ENCODE assay signal across 8 mouse cellular contexts in genomic region chr16:33251194-33252051, GRCm38 (mm10). TPM values are rescaled to one million over a fixed set of nuclear protein-coding genes. Genes with fewer than 3 reads are reported as not detected.
A peak's percentile ranks its signal among the peaks of the same experiment; 100 is the strongest.
DNase-seq lines count a peak whose midpoint lies in the region; ATAC-seq and TF ChIP-seq lines count a peak whose summit lies in the region.

Snx4 (plus strand) TSS chr16:33251442.

- peak; percentile 97 for ATAC-seq in forebrain, embryonic 13.5 days
- ATAC-seq in liver, postnatal 0 days, result peak; percentile 97
- peak; percentile 95 for ATAC-seq in neural tube, embryonic 14.5 days (ENCODE audit: low read depth)

- 0 out of 2 replicates have a peak, but pooled peaks cover 6% of the 10 kb centered on the region for H3K36me3 ChIP-seq in E14TG2a.4 (ENCODE audit: insufficient read depth, low read length)
- no peaks in the 10 kb centered on the region; the same call in 1 of the 2 replicates for H3K36me3 ChIP-seq in forebrain, embryonic 13.5 days (ENCODE audit: poor library complexity, severe bottlenecking)
- H3K36me3 ChIP-seq in liver, postnatal 0 days (replicated peaks; ENCODE audit: insufficient read depth, low read length), result no peaks in the 10 kb centered on the region
- no peaks in the 10 kb centered on the region for H3K36me3 ChIP-seq in neural tube, embryonic 14.5 days (ENCODE audit: control insufficient read depth, insufficient read depth, low read length)

- no peak for TF ChIP-seq EP300 in liver, postnatal 0 days (IDR thresholded peaks at IDR 0.05; ENCODE audit: low read depth)

- intact Hi-C loops in heart, postnatal 10 days (cut with DNase I), result no loop called here

- H3K4me1 ChIP-seq in E14TG2a.4 (replicated peaks; ENCODE audit: low read depth, low read length), result peaks cover 48% of the 10 kb centered on the region
- H3K4me1 ChIP-seq in forebrain, embryonic 13.5 days, result peaks cover 18% of the 10 kb centered on the region
- peaks cover 13% of the 10 kb centered on the region; the same call in 1 of the 2 replicates for H3K4me1 ChIP-seq in liver, postnatal 0 days (ENCODE audit: insufficient read depth)
- H3K4me1 ChIP-seq in neural tube, embryonic 14.5 days (ENCODE audit: control insufficient read depth, insufficient read depth, low read length), result peaks cover 11% of the 10 kb centered on the region

- no peaks in the 10 kb centered on the region for H3K27me3 ChIP-seq in E14TG2a.4 (ENCODE audit: insufficient read depth, low read length)
- H3K27me3 ChIP-seq in forebrain, embryonic 13.5 days, result no peaks in the 10 kb centered on the region
- no peaks in the 10 kb centered on the region for H3K27me3 ChIP-seq in liver, postnatal 0 days (ENCODE audit: insufficient read depth, low read length)
- H3K27me3 ChIP-seq in neural tube, embryonic 14.5 days (ENCODE audit: control insufficient read depth, insufficient read depth, low read length), result no peaks in the 10 kb centered on the region

- peak within 1 kb of the TSS; percentile 97 for H3K4me3 ChIP-seq in E14TG2a.4 (replicated peaks; ENCODE audit: low read length)
- H3K4me3 ChIP-seq in forebrain, embryonic 13.5 days, result peak within 1 kb of the TSS; percentile 97
- peak within 1 kb of the TSS; percentile 96 for H3K4me3 ChIP-seq in liver, postnatal 0 days (ENCODE audit: low read depth, low read length)
- peak within 1 kb of the TSS; percentile 93 for H3K4me3 ChIP-seq in neural tube, embryonic 14.5 days (ENCODE audit: low read depth, low read length)

- peak within 1 kb of the TSS; percentile 76 for H3K4me2 ChIP-seq in forebrain, embryonic 13.5 days
- peak within 1 kb of the TSS; percentile 89 for H3K4me2 ChIP-seq in liver, postnatal 0 days (ENCODE audit: low read depth, low read length)
- H3K4me2 ChIP-seq in neural tube, embryonic 14.5 days (ENCODE audit: low read depth, low read length), result peak within 1 kb of the TSS; percentile 62

- H3K27ac ChIP-seq in forebrain, embryonic 13.5 days, result peak within 1 kb of the TSS; percentile 59
- H3K27ac ChIP-seq in liver, postnatal 0 days (ENCODE audit: low read depth), result peak within 1 kb of the TSS; percentile 90
- H3K27ac ChIP-seq in neural tube, embryonic 14.5 days (ENCODE audit: low read depth, low read length), result peak within 1 kb of the TSS; percentile 82

- DNase-seq in c-Kit-positive CD71-positive TER-119-positive erythroid progenitor cells, embryonic 14.5 days (ENCODE audit: low spot score), result peak; percentile 86
- peak; percentile 95 to 97 for DNase-seq in heart, postnatal 10 days
- DNase-seq in large intestine, adult 2 months (ENCODE audit: low read depth, low spot score), result peak; percentile 66
- peak; percentile 95 for DNase-seq in liver, postnatal 0 days
- DNase-seq in testis, postnatal 10 days (ENCODE audit: low spot score), result peak; percentile 98

- no peaks in the 10 kb centered on the region for H3K9me3 ChIP-seq in E14TG2a.4 (ENCODE audit: low read length)
- no peaks in the 10 kb centered on the region for H3K9me3 ChIP-seq in forebrain, embryonic 13.5 days (replicated peaks)
- H3K9me3 ChIP-seq in liver, postnatal 0 days (ENCODE audit: low read length), result no peaks in the 10 kb centered on the region
- no peaks in the 10 kb centered on the region for H3K9me3 ChIP-seq in neural tube, embryonic 14.5 days (ENCODE audit: control insufficient read depth, low read length)

- under 1% methylated on average over 66 of the region's 72 CpGs for WGBS in forebrain, embryonic 13.5 days
- under 1% methylated on average over 72 of the region's 72 CpGs for WGBS in large intestine, adult 2 months
- 2% methylated on average over 68 of the region's 72 CpGs for WGBS in liver, postnatal 0 days (ENCODE audit: insufficient replicate concordance)
- under 1% methylated on average over 69 of the region's 72 CpGs for WGBS in neural tube, embryonic 14.5 days

- H3K9ac ChIP-seq in forebrain, embryonic 13.5 days, result peak within 1 kb of the TSS; percentile 95
- peak within 1 kb of the TSS; percentile 96 for H3K9ac ChIP-seq in liver, postnatal 0 days (replicated peaks)
- H3K9ac ChIP-seq in neural tube, embryonic 14.5 days (replicated peaks; ENCODE audit: low read depth, low read length), result peak within 1 kb of the TSS; percentile 95

- no peak for TF ChIP-seq CTCF in E14TG2a.4 (conservative IDR thresholded peaks at IDR 0.05; ENCODE audit: low read length)
- TF ChIP-seq CTCF in liver, postnatal 0 days (IDR thresholded peaks at IDR 0.05; ENCODE audit: low read depth), result no peak

RNA-seq across cellular contexts. Expression of gene Snx4, which starts in this region (rescaled TPM):
- polyA plus RNA-seq in forebrain, embryonic 13.5 days (2015; fragmentation: Nextera tagmentation; extraction: Ambion mirVana), result 67.7 and 73.8 TPM in 2 replicates
- 10 to 100 TPM; 48.7 to 49.1 TPM for total RNA-seq in heart, postnatal 10 days (2021)
- 14.5 and 15.2 TPM in 2 replicates for polyA plus RNA-seq in large intestine, adult 2 months (2012; rRNA removed)
- 27.5 and 27.8 TPM in 2 replicates for polyA plus RNA-seq in liver, postnatal 0 days (2015; fragmentation: Nextera tagmentation; extraction: Ambion mirVana)
- 80.0 and 97.2 TPM in 2 replicates for polyA plus RNA-seq in neural tube, embryonic 14.5 days (2014; fragmentation: Nextera tagmentation; extraction: Ambion mirVana)

Comparison
In these comparisons a context has a peak if more than half of its experiments do, and no peak if none do; other contexts are left out.
1. Peak in every context shown above with its lines: DNase-seq, ATAC-seq, H3K4me3 ChIP-seq and H3K27ac ChIP-seq.